Mouse (Mus musculus) neural tube, embryonic 14.5 days (tissue): ENCODE data around the gene Gm17509. TPM values are rescaled to one million over a fixed set of nuclear protein-coding genes. Genes with fewer than 3 reads are reported as not detected.

Experiments
- ATAC-seq: fragments of 200-750 bp; cut with Nextera tagmentation; 2 replicates; pipeline ENCODE4 v1.8.0; 2017; ENCODE audit warnings: low read depth, mild to moderate bottlenecking, moderate TSS enrichment, moderate library complexity
- H3K27ac ChIP-seq: fragments of 300-500 bp; sonication (generic); 2 replicates; pipeline ENCODE4 v1.5.1; 2014; ENCODE audit warnings: low read depth, mild to moderate bottlenecking, control low read depth, low read length, moderate library complexity, mixed read lengths
- H3K27me3 ChIP-seq: fragments of 300-500 bp; sonication (generic); 2 replicates; pipeline ENCODE4 v1.6.1; 2014; ENCODE audit warnings: low read length; ENCODE audit not compliant: control insufficient read depth, insufficient read depth
- H3K36me3 ChIP-seq: fragments of 300-500 bp; sonication (generic); 2 replicates; pipeline ENCODE4 v1.6.1; 2014; ENCODE audit warnings: low read length, mixed read lengths; ENCODE audit not compliant: control insufficient read depth, insufficient read depth
- H3K4me1 ChIP-seq: fragments of 300-500 bp; sonication (generic); 2 replicates; pipeline ENCODE4 v1.6.1; 2014; ENCODE audit warnings: low read length; ENCODE audit not compliant: control insufficient read depth, insufficient read depth
- H3K4me2 ChIP-seq: fragments of 300-500 bp; sonication (generic); 2 replicates; pipeline ENCODE4 v1.6.1; 2014; ENCODE audit warnings: mild to moderate bottlenecking, low read depth, low read length, control low read depth
- H3K4me3 ChIP-seq: fragments of 300-500 bp; sonication (generic); 2 replicates; pipeline ENCODE4 v1.5.1; 2014; ENCODE audit warnings: low read depth, low read length, control low read depth, mixed read lengths
- H3K9ac ChIP-seq: fragments of 300-500 bp; sonication (generic); replicated peaks from 2 replicates; pipeline ENCODE4 v1.6.1; 2014; ENCODE audit warnings: low read depth, mild to moderate bottlenecking, control low read depth, low read length, mixed read lengths
- H3K9me3 ChIP-seq: fragments of 300-500 bp; sonication (generic); 2 replicates; pipeline ENCODE4 v1.6.1; 2016; ENCODE audit warnings: low read length; ENCODE audit not compliant: control insufficient read depth
- WGBS: fragments of 180-500 bp; shearing (Covaris S2); extraction: QIAGEN DNeasy Blood & Tissue Kit; methylation state at CpG from one replicate; pipeline ENCODE4 v1.1.7; 2014; 5-methylcytosine and 5-hydroxymethylcytosine counted together
- polyA plus RNA-seq: library from polyadenylated mRNA; unstranded; fragments of >200 nt; fragmentation: Nextera tagmentation; extraction: Ambion mirVana; gene quantifications from 2 replicates; pipeline ENCODE4 v1.2.1, GENCODE M21; 2014

The Gm17509 gene
- polyA plus RNA-seq = 0.66 and 0.71 TPM in 2 replicates

- Histone ChIP-seq H3K9ac (peak within 1 kb of the TSS; percentile 83), H3K4me2 (peak within 1 kb of the TSS; percentile 43), H3K27me3 (no peaks in the 10 kb centered on the region), H3K4me1 (no peaks in the 10 kb centered on the region), H3K4me3 (peak within 1 kb of the TSS; percentile 76), H3K36me3 (no peaks in the 10 kb centered on the region), H3K9me3 (no peaks in the 10 kb centered on the region), H3K27ac (peak within 1 kb of the TSS; percentile 77)
- ATAC-seq = peak; percentile 94
- WGBS = under 1% methylated on average over 67 of the region's 67 CpGs
Observed at GRCm38 (mm10) chr13:117220501-117221321, at the start of gene Gm17509. Gene Gm17509 (minus strand): TSS chr13:117221075.

- H3K36me3 ChIP-seq = no peaks in the 10 kb centered on the region
- no peak overlapping the region for H3K27ac ChIP-seq
- ATAC-seq = peak; percentile 73
- WGBS = 85% methylated on average over 14 of the region's 14 CpGs
- H3K4me2 ChIP-seq = no peak overlapping the region
- no peak overlapping the region for H3K9ac ChIP-seq
- no peaks in the 10 kb centered on the region for H3K4me1 ChIP-seq
- no peaks in the 10 kb centered on the region for H3K9me3 ChIP-seq
- no peaks in the 10 kb centered on the region for H3K27me3 ChIP-seq
- H3K4me3 ChIP-seq = no peak overlapping the region
Observed at GRCm38 (mm10) chr13:117267963-117268362, 47.1 kb upstream of the Gm17509 start.

DNA sequence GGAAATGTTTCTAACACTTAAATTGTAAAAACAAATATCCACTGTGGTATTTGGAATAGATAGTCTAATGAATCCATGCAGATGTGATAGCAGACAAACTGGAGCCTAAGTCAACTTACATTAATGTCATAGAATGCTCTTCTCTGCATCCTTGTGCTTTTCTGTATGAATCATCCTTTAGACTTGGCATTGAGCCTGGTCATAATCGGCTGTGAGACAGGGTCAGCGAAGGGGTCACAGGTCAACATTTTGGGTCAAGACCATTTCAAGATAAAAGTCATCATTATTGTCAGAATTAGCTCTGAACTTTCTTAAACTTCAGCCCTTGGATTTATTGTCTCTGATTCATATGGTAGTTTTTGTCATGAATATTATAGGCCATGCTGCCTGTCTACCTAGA, 45.3 kb upstream of the Gm17509 start:
- H3K4me2 ChIP-seq = no peak overlapping the region
- no peak overlapping the region for H3K4me3 ChIP-seq
- H3K36me3 ChIP-seq = no peaks in the 10 kb centered on the region
- H3K9ac ChIP-seq = no peak overlapping the region
- no peak overlapping the region for H3K27ac ChIP-seq
- 79% methylated on average over 2 of the region's 2 CpGs for whole genome bisulfite sequencing
- H3K9me3 ChIP-seq = no peaks in the 10 kb centered on the region
- no peak for ATAC-seq
- H3K4me1 ChIP-seq = no peaks in the 10 kb centered on the region
- H3K27me3 ChIP-seq = no peaks in the 10 kb centered on the region

DNA sequence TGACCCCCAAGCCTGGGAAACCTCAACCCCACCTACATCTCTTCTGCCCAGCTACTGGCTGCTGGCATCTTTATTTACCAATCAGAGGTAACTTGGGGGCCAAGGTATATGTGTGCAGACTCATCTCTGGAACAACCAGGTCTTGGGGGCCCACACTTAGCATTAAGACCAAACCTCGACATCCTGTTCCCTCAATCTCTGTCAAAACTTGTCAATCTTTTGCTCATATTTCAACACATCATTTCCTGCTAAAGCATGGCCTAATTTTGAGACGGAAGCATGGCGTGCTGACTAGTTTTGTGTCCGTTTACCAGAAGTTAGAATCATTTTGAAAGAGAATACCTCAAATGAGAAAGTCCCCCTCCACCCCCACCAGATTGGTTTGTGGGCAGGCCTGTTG, 39.8 kb upstream of the Gm17509 start:
- no peak for ATAC-seq
- 95% methylated on average over 4 of the region's 4 CpGs for WGBS
- Histone ChIP-seq H3K4me2 (no peak overlapping the region), H3K4me3 (no peak overlapping the region), H3K4me1 (no peaks in the 10 kb centered on the region), H3K27ac (no peak overlapping the region), H3K36me3 (no peaks in the 10 kb centered on the region), H3K9me3 (no peaks in the 10 kb centered on the region), H3K27me3 (no peaks in the 10 kb centered on the region), H3K9ac (no peak overlapping the region)

GRCm38 (mm10) chr13:117242621-117243020, 21.7 kb upstream of the Gm17509 start:
- H3K9me3 ChIP-seq = no peaks in the 10 kb centered on the region
- no peak overlapping the region for H3K4me3 ChIP-seq
- no peaks in the 10 kb centered on the region for H3K27me3 ChIP-seq
- H3K4me1 ChIP-seq = no peaks in the 10 kb centered on the region
- H3K27ac ChIP-seq = no peak overlapping the region
- no peak overlapping the region for H3K4me2 ChIP-seq
- H3K9ac ChIP-seq = no peak overlapping the region
- H3K36me3 ChIP-seq = no peaks in the 10 kb centered on the region
- WGBS = 91% methylated on average over 5 of the region's 5 CpGs
- ATAC-seq = no peak

DNA sequence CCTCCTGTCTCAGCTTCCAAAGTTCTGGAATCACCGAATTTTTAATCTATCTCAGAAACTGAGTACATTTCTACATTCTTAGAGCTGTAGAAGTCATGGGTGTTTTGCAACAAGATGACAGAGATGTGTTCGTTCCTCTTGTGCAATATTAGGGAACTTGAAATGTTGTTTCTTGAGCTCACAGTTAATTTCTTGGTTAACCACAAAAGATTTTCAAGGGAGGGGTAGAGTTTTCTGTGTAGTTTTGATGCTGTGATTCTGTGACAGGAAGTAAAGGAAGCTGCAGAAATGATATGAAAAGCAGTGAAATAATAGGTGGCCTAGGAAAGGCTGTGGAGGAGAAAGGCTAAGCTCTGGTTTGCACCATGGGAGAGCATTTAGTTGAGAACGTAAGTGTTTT, 21.2 kb upstream of the Gm17509 start:
- no peak overlapping the region for H3K27ac ChIP-seq
- WGBS = 93% methylated on average over 3 of the region's 3 CpGs
- H3K4me1 ChIP-seq = no peaks in the 10 kb centered on the region
- no peaks in the 10 kb centered on the region for H3K9me3 ChIP-seq
- H3K4me2 ChIP-seq = no peak overlapping the region
- no peak overlapping the region for H3K4me3 ChIP-seq
- no peak overlapping the region for H3K9ac ChIP-seq
- H3K36me3 ChIP-seq = no peaks in the 10 kb centered on the region
- ATAC-seq = no peak
- no peaks in the 10 kb centered on the region for H3K27me3 ChIP-seq

DNA sequence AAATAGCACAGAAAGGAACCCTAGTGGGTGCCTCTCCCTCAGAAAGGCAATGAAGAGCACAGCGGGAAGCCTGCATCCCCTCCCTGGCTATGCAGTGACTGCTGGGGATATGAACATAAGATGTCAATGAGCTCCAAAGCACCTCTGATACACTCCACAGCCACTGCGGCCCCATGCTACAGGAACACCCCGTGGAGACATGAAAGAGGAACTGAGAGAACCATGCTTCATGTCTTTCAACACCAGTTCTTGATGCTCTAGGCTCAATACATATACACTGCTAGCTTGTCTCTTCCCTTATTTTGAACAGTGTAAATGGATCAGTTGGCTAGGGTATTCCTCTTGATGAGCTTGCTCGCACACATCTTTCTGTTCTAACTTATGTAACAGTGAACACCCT, 16.2 kb upstream of the Gm17509 start:
- no peaks in the 10 kb centered on the region for H3K9me3 ChIP-seq
- H3K4me3 ChIP-seq = no peak overlapping the region
- no peak overlapping the region for H3K27ac ChIP-seq
- no peak overlapping the region for H3K9ac ChIP-seq
- 59% methylated on average over 4 of the region's 4 CpGs for WGBS
- ATAC-seq = no peak
- H3K36me3 ChIP-seq = no peaks in the 10 kb centered on the region
- H3K27me3 ChIP-seq = no peaks in the 10 kb centered on the region
- peaks cover 3% of the 10 kb centered on the region for H3K4me1 ChIP-seq
- H3K4me2 ChIP-seq = no peak overlapping the region

GRCm38 (mm10) chr13:117235530-117236212, 14.8 kb upstream of the Gm17509 start:
- WGBS = 43% methylated on average over 11 of the region's 11 CpGs
- Histone ChIP-seq H3K27ac (no peak overlapping the region; the same call in 1 of the 2 replicates), H3K36me3 (no peaks in the 10 kb centered on the region), H3K4me2 (no peak overlapping the region), H3K27me3 (no peaks in the 10 kb centered on the region), H3K4me3 (no peak overlapping the region), H3K9me3 (no peaks in the 10 kb centered on the region), H3K4me1 (peaks cover 3% of the 10 kb centered on the region), H3K9ac (no peak overlapping the region)
- ATAC-seq = peak; percentile 83

DNA sequence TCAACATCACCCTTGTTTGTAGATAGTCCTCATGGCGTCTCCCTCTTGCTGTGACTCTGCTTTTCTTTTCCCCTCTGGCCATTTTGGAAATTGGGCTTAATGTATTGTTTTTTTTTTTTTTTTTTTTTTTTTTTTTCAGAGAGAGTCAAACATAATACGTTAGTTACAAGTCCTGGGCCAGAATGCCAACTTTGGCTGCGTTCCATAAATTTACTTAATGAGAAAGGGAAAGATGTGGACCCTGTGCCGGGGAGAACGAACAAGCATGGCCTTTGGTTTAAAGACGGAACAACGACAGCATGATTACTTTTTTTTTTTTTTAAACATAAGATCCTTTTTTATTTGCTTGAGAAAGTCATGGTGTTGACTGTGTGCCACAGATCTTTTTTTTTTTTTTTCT, 13.6 kb upstream of the Gm17509 start:
- peaks cover 3% of the 10 kb centered on the region for H3K4me1 ChIP-seq
- H3K9me3 ChIP-seq = no peaks in the 10 kb centered on the region
- no peak for ATAC-seq
- no peak overlapping the region for H3K9ac ChIP-seq
- H3K27me3 ChIP-seq = no peaks in the 10 kb centered on the region
- H3K36me3 ChIP-seq = no peaks in the 10 kb centered on the region
- no peak overlapping the region for H3K27ac ChIP-seq
- no peak overlapping the region for H3K4me2 ChIP-seq
- no peak overlapping the region for H3K4me3 ChIP-seq
- WGBS = 49% methylated on average over 7 of the region's 7 CpGs
